Mouse (Mus musculus) liver, postnatal 0 days (tissue): Measurements from ENCODE around the gene Uap1. TPM values are rescaled to one million over a fixed set of nuclear protein-coding genes. Genes with fewer than 3 reads are reported as not detected.
A peak's percentile ranks its signal among the peaks of the same experiment; 100 is the strongest.

Source experiments
- ATAC-seq: fragments of 200-750 bp; cut with Nextera tagmentation; 2 replicates; pipeline ENCODE4 v1.8.0; 2017; ENCODE audit warnings: mild to moderate bottlenecking, moderate library complexity
- DNase-seq: peaks from one replicate; pipeline ENCODE4 v3.0.0-alpha.2; 2016
- H3K27ac ChIP-seq: fragments of 300-500 bp; sonication (generic); 2 replicates; pipeline ENCODE4 v1.5.1; 2014; ENCODE audit warnings: antibody characterized with exemption, moderate library complexity, mild to moderate bottlenecking, low read depth
- H3K27me3 ChIP-seq: fragments of 300-500 bp; sonication (generic); 2 replicates; pipeline ENCODE4 v1.6.1; 2014; ENCODE audit warnings: low read length, control low read depth, mixed read lengths; ENCODE audit not compliant: insufficient read depth
- H3K36me3 ChIP-seq: fragments of 300-500 bp; sonication (generic); replicated peaks from 2 replicates; pipeline ENCODE4 v1.6.1; 2014; ENCODE audit warnings: mild to moderate bottlenecking, control low read depth, low read length, moderate library complexity, mixed read lengths; ENCODE audit not compliant: insufficient read depth
- H3K4me1 ChIP-seq: fragments of 300-500 bp; sonication (generic); 2 replicates; pipeline ENCODE4 v1.6.1; 2014; ENCODE audit warnings: antibody characterized with exemption, mild to moderate bottlenecking, control low read depth; ENCODE audit not compliant: insufficient read depth
- H3K4me2 ChIP-seq: fragments of 300-500 bp; sonication (generic); 2 replicates; pipeline ENCODE4 v1.6.1; 2014; ENCODE audit warnings: low read depth, mild to moderate bottlenecking, low read length, moderate library complexity, mixed read lengths
- H3K4me3 ChIP-seq: fragments of 300-500 bp; sonication (generic); 2 replicates; pipeline ENCODE4 v1.5.1; 2014; ENCODE audit warnings: low read depth, low read length
- H3K9ac ChIP-seq: fragments of 300-500 bp; sonication (generic); replicated peaks from 2 replicates; pipeline ENCODE4 v1.6.1; 2014; ENCODE audit warnings: mild to moderate bottlenecking, moderate library complexity
- H3K9me3 ChIP-seq: fragments of 300-500 bp; sonication (generic); 2 replicates; pipeline ENCODE4 v1.6.1; 2016; ENCODE audit warnings: mild to moderate bottlenecking, control low read depth, low read length, mixed read lengths
- CTCF ChIP-seq: sonication (generic); IDR thresholded peaks from 2 replicates; pipeline ENCODE4 v1.5.1; 2016; ENCODE audit warnings: antibody characterized with exemption, low read depth
- EP300 ChIP-seq: IDR thresholded peaks from 2 replicates; pipeline ENCODE4 v1.6.1; 2016; ENCODE audit warnings: antibody characterized with exemption, low read depth, mild to moderate bottlenecking
- WGBS: fragments of 180-500 bp; shearing (Covaris S2); extraction: QIAGEN DNeasy Blood & Tissue Kit; methylation state at CpG from one replicate; pipeline ENCODE4 v1.1.7; 2014; ENCODE audit not compliant: insufficient replicate concordance; 5-methylcytosine and 5-hydroxymethylcytosine counted together
- polyA plus RNA-seq: library from polyadenylated mRNA; unstranded; fragments of >200 nt; fragmentation: Nextera tagmentation; extraction: Ambion mirVana; gene quantifications from 2 replicates; pipeline ENCODE4 v1.2.1, GENCODE M21; 2015

Gene Uap1
- polyA plus RNA-seq, 1 experiment from 2014 or later: 19.6 TPM

GRCm38 (mm10) chr1:170190225-170190624 lies 15.5 kb upstream of the Uap1 start:
- ATAC-seq (no peak), DNase-seq (no peak)
- no peaks in the 10 kb centered on the region for H3K27me3 ChIP-seq
- no peaks in the 10 kb centered on the region for H3K4me1 ChIP-seq
- H3K9ac ChIP-seq: no peak overlapping the region
- H3K9me3 ChIP-seq: no peaks in the 10 kb centered on the region
- H3K4me3 ChIP-seq: no peak overlapping the region
- peaks cover 26% of the 10 kb centered on the region for H3K36me3 ChIP-seq
- no peak overlapping the region for H3K27ac ChIP-seq
- H3K4me2 ChIP-seq: no peak overlapping the region
- WGBS: 57% methylated on average over 4 of the region's 4 CpGs
- no peak for TF ChIP-seq CTCF
- no peak for TF ChIP-seq EP300

- Histone ChIP-seq H3K27me3 (no peaks in the 10 kb centered on the region), H3K4me2 (no peak overlapping the region), H3K4me1 (no peaks in the 10 kb centered on the region), H3K27ac (no peak overlapping the region), H3K9ac (no peak overlapping the region), H3K36me3 (peaks cover 10% of the 10 kb centered on the region), H3K4me3 (no peak overlapping the region), H3K9me3 (no peaks in the 10 kb centered on the region)
- DNase-seq (no peak), ATAC-seq (no peak)
- 79% methylated on average over 11 of the region's 11 CpGs for WGBS
- TF ChIP-seq EP300 (no peak), CTCF (no peak)
These were observed 13.8 kb upstream of the Uap1 start for GRCm38 (mm10) chr1:170188601-170189000.

GRCm38 (mm10) chr1:170186531-170186930 lies 11.8 kb upstream of the Uap1 start:
- no peak for ATAC-seq
- H3K27ac ChIP-seq: no peak overlapping the region

GRCm38 (mm10) chr1:170185137-170185536 lies 10.4 kb upstream of the Uap1 start:
- Histone ChIP-seq H3K36me3 (no peaks in the 10 kb centered on the region), H3K4me1 (no peaks in the 10 kb centered on the region), H3K4me3 (no peak overlapping the region), H3K4me2 (no peak overlapping the region), H3K27me3 (no peaks in the 10 kb centered on the region), H3K9me3 (no peaks in the 10 kb centered on the region), H3K27ac (no peak overlapping the region), H3K9ac (no peak overlapping the region)
- WGBS: 58% methylated on average over 3 of the region's 3 CpGs
- DNase-seq (no peak), ATAC-seq (no peak)
- no peak for TF ChIP-seq CTCF
- TF ChIP-seq EP300: no peak

More at GRCm38 (mm10) chr1:170186531-170186930, 11.8 kb upstream of the Uap1 start:
- Histone ChIP-seq H3K9ac (no peak overlapping the region), H3K27me3 (no peaks in the 10 kb centered on the region), H3K4me1 (no peaks in the 10 kb centered on the region), H3K9me3 (no peaks in the 10 kb centered on the region), H3K4me2 (no peak overlapping the region), H3K36me3 (no peaks in the 10 kb centered on the region; the same call in 1 of the 2 replicates), H3K4me3 (no peak overlapping the region)
- no peak for DNase-seq
- no peak for TF ChIP-seq EP300
- TF ChIP-seq CTCF: no peak
- WGBS: 61% methylated on average over 5 of the region's 5 CpGs

- Histone ChIP-seq H3K27me3 (no peaks in the 10 kb centered on the region), H3K4me2 (no peak overlapping the region), H3K9me3 (no peaks in the 10 kb centered on the region), H3K4me3 (no peak overlapping the region), H3K36me3 (no peaks in the 10 kb centered on the region), H3K4me1 (no peaks in the 10 kb centered on the region), H3K9ac (no peak overlapping the region), H3K27ac (no peak overlapping the region)
- ATAC-seq: no peak
- no peak for DNase-seq
- TF ChIP-seq CTCF: no peak
- no peak for TF ChIP-seq EP300
These were observed 7.9 kb upstream of the Uap1 start for GRCm38 (mm10) chr1:170182706-170183105.

GRCm38 (mm10) chr1:170176661-170177239 lies 2.0 kb upstream of the Uap1 start:
- WGBS: 37% methylated on average over 8 of the region's 8 CpGs
- Histone ChIP-seq H3K4me1 (peaks cover 18% of the 10 kb centered on the region), H3K4me2 (peak overlapping the region; percentile 85), H3K36me3 (no peaks in the 10 kb centered on the region), H3K4me3 (no peak overlapping the region), H3K9ac (no peak overlapping the region), H3K9me3 (no peaks in the 10 kb centered on the region), H3K27ac (no peak overlapping the region), H3K27me3 (no peaks in the 10 kb centered on the region)
- TF ChIP-seq CTCF (no peak), EP300 (peak; percentile 68)
- DNase-seq: no peak
- ATAC-seq: no peak
